Mouse (Mus musculus): ENCODE measurements at regions not wholly inside any gene's neighbourhood (a gene's known extent, or its start where the extent isn't known, plus 50 kb on each side); places are given as distances from the start of the nearest gene placed in this dataset.

- no peak for DNase-seq
Measured at GRCm38 (mm10) chr17:81180813-81181424, 116.0 kb upstream of the Thumpd2 start.

GRCm38 (mm10) chr17:81176306-81176705 is 111.4 kb upstream of the Thumpd2 start:
- DNase-seq = no peak

GRCm38 (mm10) chr17:81175877-81176276 is 111.0 kb upstream of the Thumpd2 start:
- no peak for DNase-seq

DNA sequence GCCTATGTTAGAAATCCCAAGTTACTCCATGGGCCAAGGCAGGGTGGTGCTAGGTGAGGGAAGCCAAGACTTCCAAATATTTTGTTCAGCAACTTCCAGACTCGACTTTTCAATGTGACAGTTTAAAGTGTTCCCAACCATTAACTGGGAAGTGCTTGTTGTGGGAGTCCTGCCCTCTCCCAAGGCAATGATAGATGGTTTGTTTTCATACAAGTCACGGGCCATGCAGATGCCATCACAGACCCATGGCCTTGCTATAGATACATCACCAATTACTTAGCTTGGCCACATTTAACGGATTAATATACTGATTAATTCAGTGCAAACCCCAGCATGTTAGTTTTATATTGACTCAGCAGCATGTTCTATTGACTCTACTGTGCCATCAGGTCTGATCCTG is 108.1 kb upstream of the Thumpd2 start:
- DNase-seq = no peak

GRCm38 (mm10) chr17:81169118-81169517 is 104.2 kb upstream of the Thumpd2 start:
- no peak for DNase-seq

DNA sequence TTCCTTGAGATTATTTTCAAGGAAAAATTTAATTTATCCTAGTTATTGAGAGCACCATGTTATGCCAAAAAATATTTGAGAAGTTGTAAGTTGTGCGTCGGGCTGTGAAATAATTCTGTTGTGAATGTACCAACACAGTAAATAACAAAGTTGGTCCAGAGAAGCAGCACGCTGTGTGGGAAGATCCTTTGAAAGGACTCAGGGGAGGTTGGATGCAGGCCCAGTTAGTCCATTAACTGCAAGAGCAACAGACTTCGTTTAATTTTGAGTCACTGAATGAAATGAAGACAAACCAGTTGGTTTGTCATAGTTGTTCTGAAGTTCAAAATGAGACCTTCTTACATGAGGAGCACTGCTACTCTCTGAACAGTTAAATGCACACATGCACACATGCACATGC is 85.8 kb upstream of the Thumpd2 start:
- no peak for DNase-seq

DNA sequence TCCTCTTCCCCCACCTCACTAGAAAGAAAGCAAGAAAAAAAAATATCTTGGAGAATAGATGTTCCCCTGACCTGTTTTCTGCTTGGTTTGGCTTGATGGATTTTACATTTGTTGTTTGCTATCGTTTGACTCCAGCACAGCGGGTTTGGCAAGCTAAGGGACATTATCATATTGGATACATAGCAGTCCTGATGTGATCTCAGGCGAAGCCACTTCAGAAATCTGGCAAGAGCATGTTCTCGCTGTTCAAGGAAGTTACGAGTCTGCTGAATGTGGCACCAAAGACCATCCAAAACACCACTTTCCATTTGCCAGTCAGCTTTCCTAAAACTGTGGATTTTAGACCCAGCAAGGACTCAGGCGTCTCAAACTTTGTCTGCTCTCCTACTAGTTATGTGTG is 69.8 kb upstream of the Thumpd2 start:
- DNase-seq = no peak

DNA sequence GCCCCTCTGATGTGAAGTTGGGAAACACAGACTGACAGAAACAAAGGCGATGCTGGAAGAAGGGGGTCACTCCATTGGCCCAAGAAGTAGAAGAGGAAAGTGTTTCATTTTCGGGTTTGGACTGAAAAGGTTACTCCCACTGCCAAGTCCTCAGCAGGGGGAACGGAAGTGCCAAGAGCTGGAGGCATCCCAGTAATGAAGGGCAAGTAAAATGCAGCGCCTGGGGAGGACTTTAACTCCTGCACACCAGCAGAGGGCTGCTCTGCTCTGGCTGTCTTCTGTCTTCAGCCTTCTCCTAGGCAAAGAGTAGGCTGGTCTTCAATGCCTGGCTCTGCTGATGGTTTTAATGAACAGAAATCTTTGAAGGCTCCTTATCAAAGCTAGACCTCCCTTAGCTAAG is 68.3 kb upstream of the Thumpd2 start:
- peak; percentile 54 for DNase-seq
